Mouse (Mus musculus): ENCODE results near the gene Zfp462. TPM values are rescaled to one million over a fixed set of nuclear protein-coding genes. Genes with fewer than 3 reads are reported as not detected.

The Zfp462 gene
- polyA plus RNA-seq, 1 experiment from 2014 or later = 13.6 TPM

DNA sequence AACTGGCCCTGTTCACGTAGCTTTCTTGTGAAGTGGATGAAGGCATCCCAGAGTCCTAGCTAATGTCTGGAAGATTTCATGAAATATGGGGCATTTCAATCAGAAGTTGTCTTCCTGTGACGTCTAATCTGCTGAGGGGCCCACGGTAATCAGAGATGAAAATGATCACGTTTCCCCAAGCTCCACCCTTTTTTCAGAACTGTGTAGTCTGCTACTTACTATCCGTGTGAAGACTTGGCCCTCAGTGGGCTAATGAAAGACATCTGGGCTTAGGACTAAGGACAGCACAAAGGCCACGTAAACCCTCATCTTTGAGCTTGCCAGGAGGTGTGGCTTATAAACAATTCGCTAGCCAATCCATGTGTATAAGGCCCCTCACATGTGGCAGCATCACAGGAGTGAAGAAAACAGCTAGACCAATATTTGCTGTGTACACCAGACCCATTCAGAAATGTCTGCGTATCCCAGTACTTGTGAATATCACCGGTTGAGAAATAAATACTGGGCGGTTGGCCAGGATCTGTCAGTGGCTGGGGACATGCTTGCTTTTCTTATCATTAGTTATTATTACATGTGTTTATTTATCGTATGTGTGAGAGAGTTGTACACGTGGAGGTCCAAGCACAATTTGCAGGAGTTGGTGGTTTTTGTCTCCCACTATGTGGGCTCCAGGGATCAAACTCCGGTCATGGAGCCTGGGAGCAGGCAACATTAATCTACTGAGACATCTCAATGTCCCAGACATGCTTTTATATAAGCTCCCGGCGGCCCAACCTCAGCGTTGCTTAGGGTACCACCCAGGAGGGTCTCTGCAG lies 133.3 kb downstream of the Zfp462 start:
- Histone ChIP-seq H3K4me3 (no peak overlapping the region), H3K27me3 (ENCODE audit: poor library complexity, severe bottlenecking) (no peaks in the 10 kb centered on the region), H3K36me3 (replicated peaks) (peaks cover 100% of the 10 kb centered on the region), H3K27ac (peak overlapping the region; percentile 79), H3K4me1 (peaks cover 23% of the 10 kb centered on the region), H3K9me3 (no peaks in the 10 kb centered on the region)
- no peak for DNase-seq (ENCODE audit: extremely low spot score, low spot score)
- WGBS = 82% methylated on average over 16 of the region's 16 CpGs

DNA sequence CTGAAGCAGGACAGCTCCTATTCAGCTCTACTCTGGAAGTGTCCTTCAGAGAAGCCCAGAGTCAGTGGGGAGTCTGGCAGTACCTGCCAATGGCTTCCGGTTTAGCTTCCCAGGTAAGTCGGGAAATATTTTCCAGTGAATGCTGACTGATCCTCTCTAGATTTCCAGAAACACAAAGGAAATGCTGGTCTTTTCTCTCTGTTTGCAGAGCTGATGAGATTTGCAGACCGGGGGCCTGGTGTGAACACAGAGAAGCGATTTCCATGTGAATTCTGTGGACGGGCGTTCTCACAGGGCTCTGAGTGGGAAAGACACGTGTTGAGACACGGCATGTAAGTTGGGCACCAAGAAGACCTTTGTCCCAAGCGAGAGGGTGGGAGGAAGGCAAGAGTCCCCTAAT lies 134.2 kb downstream of the Zfp462 start:
- DNase-seq (ENCODE audit: extremely low spot score, low spot score) = no peak
- peaks cover 99% of the 10 kb centered on the region for H3K36me3 ChIP-seq (replicated peaks)
- no peaks in the 10 kb centered on the region for H3K27me3 ChIP-seq (ENCODE audit: poor library complexity, severe bottlenecking)
- H3K9me3 ChIP-seq = no peaks in the 10 kb centered on the region
- H3K4me3 ChIP-seq = no peak overlapping the region
- 91% methylated on average over 9 of the region's 9 CpGs for WGBS
- H3K27ac ChIP-seq = peak overlapping the region; percentile 21; the same call in 1 of the 2 replicates
- peaks cover 23% of the 10 kb centered on the region for H3K4me1 ChIP-seq

DNA sequence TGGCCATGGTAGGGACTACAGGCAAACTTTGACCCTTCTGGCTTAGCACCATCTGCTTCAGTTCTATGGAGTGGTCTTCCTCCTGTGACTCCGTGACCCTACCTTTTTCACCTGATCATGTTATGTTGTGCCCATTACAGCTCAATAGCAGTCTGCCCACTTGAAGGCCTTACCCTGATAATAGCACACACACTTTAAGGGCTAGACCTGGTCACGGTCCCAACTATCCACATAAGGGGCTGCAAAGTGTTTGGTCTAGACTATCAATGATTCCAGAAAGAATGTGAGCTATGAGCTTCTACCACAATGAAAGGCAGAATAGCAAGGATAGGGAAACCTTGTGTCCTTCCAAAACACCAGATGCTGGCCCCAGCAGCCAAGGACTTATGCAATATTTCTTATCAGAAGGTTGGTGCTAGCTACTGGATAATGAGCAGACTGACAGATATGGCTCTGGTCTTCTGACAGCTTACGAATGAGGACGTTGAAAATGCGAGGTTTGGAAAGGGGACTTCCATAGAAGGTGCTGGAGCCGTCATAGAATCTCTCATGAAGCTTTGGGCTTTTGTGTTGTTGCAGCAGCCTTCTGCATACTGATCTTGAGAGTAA lies 139.3 kb downstream of the Zfp462 start:
- Histone ChIP-seq H3K36me3 (replicated peaks) (peaks cover 61% of the 10 kb centered on the region), H3K4me1 (peaks cover 8% of the 10 kb centered on the region), H3K9me3 (no peaks in the 10 kb centered on the region), H3K27me3 (ENCODE audit: poor library complexity, severe bottlenecking) (no peaks in the 10 kb centered on the region), H3K27ac (no peak overlapping the region), H3K4me3 (no peak overlapping the region)
- WGBS = 93% methylated on average over 6 of the region's 6 CpGs
- no peak for DNase-seq (ENCODE audit: extremely low spot score, low spot score)

DNA sequence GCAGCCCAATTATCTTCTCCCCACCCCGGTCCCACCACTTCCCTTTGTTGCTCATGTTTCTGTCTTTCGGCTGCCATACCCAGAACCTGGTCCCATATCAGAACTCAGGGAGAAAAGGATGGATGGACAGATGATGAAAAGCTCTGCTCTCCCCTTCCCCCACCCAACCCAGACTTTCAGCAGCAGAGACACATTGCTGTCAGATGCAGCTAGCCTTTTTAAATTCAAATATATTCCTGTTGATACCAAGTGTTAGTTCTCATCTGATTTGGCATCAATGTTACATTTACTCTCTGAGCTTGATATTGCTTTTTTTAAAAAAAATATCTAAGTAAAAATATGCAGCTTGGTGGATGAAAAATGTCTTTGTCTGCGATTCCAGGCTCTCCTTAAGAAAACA lies 143.3 kb downstream of the Zfp462 start:
- H3K4me3 ChIP-seq = no peak overlapping the region
- H3K4me1 ChIP-seq = peaks cover 14% of the 10 kb centered on the region
- H3K27me3 ChIP-seq (ENCODE audit: poor library complexity, severe bottlenecking) = no peaks in the 10 kb centered on the region
- no peaks in the 10 kb centered on the region for H3K9me3 ChIP-seq
- WGBS = 89% methylated on average over 3 of the region's 3 CpGs
- no peak for DNase-seq (ENCODE audit: extremely low spot score, low spot score)
- no peak overlapping the region for H3K27ac ChIP-seq
- H3K36me3 ChIP-seq (replicated peaks) = peaks cover 21% of the 10 kb centered on the region

DNA sequence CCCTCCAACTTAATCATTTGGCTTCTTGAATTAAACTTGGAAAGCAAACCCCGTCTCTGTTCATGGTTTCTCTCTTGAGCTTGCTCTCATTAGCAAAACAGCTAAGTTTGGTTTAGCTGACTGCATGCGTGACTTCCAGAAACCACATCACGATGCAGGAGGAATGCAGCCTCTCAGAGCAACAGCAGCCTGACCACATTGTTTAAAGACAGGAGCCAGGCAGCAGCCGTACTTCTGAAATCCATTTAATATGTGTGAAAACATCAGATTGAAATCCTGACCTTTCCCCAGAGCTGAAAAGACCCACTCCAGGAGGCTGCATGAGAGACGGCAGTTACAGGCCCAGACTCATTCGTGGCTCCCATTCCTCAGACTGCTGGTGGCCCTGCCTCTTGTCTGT lies 144.1 kb downstream of the Zfp462 start:
- DNase-seq (ENCODE audit: extremely low spot score, low spot score) = no peak
- 62% methylated on average over 6 of the region's 6 CpGs for WGBS
- Histone ChIP-seq H3K9me3 (no peaks in the 10 kb centered on the region), H3K4me1 (peaks cover 14% of the 10 kb centered on the region), H3K27me3 (ENCODE audit: poor library complexity, severe bottlenecking) (no peaks in the 10 kb centered on the region), H3K4me3 (no peak overlapping the region), H3K27ac (peak overlapping the region; percentile 48; the same call in 1 of the 2 replicates), H3K36me3 (replicated peaks) (peaks cover 14% of the 10 kb centered on the region)

DNA sequence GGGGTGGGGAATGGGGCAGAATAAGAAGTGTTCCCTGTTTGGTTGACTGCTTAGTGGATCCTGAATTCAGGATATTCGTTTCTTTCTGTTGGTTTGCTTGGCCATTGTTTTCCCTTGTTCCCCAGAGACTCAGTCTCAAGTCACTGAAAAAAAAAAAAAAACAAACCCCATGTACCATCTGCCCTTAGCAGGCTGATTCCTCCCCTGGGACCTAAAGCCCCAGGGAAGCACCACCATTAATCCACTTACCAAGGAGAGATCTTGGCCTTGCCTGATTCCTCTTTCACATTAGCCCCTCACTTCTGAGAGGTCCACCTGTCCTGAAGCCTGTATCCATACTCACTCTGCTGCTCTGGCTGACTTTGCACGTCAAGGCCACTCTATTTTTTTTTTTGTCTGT lies 152.3 kb downstream of the Zfp462 start:
- no peak for DNase-seq (ENCODE audit: extremely low spot score, low spot score)
- WGBS = 42% methylated on average over 2 of the region's 2 CpGs

DNA sequence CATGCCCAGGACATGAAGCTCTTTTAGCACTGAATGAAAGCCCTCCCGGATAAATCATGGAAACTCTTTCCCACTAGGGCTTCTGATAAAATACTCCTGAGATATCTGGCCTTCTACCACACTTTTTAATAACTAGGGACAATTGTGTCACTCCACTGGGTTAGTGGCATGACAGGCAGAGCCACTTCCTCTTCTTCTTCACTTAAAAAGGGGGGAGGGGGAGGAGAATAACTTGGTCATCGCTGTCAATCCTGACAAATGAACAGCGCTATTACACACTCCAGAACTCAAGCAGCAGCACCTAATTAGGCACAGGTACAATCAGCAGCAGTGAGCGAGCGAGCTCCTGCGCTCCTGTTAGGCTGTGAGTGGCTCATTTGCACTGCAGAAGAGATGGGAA lies 153.5 kb downstream of the Zfp462 start:
- Histone ChIP-seq H3K4me1 (peaks cover 8% of the 10 kb centered on the region; the same call in 1 of the 2 replicates), H3K36me3 (replicated peaks) (no peaks in the 10 kb centered on the region), H3K27ac (no peak overlapping the region), H3K9me3 (no peaks in the 10 kb centered on the region), H3K27me3 (ENCODE audit: poor library complexity, severe bottlenecking) (no peaks in the 10 kb centered on the region), H3K4me3 (no peak overlapping the region)
- WGBS = 59% methylated on average over 6 of the region's 6 CpGs
- no peak for DNase-seq (ENCODE audit: extremely low spot score, low spot score)

More for the DNA sequence above, 152.3 kb downstream of the Zfp462 start:
- Histone ChIP-seq H3K9me3 (no peaks in the 10 kb centered on the region), H3K4me1 (peaks cover 8% of the 10 kb centered on the region; the same call in 1 of the 2 replicates), H3K36me3 (replicated peaks) (no peaks in the 10 kb centered on the region), H3K27me3 (ENCODE audit: poor library complexity, severe bottlenecking) (no peaks in the 10 kb centered on the region), H3K4me3 (no peak overlapping the region), H3K27ac (no peak overlapping the region)

DNA sequence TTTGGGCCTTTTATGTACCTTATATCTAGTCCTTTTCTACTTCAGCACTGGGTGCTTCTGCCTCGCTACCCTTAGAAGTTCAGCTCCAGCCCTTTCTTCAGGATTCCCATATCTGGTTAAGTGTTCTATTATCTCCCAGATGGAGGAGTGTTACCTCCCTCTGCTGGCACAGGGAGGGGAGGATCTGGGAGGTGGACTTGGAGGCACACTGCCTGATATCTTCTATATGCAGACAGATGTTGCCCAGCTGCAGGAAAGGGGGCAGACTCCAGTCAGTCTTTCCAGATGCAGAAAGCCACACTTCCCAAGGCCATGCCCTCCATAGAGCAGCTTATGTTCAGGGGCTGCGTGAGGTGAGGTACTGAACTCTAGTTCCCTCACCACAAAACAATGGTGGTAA lies 156.0 kb downstream of the Zfp462 start:
- Histone ChIP-seq H3K9me3 (no peaks in the 10 kb centered on the region), H3K27me3 (ENCODE audit: poor library complexity, severe bottlenecking) (no peaks in the 10 kb centered on the region), H3K36me3 (replicated peaks) (no peaks in the 10 kb centered on the region), H3K4me1 (peaks cover 8% of the 10 kb centered on the region; the same call in 1 of the 2 replicates), H3K4me3 (no peak overlapping the region), H3K27ac (no peak overlapping the region)
- no peak for DNase-seq (ENCODE audit: extremely low spot score, low spot score)
- WGBS = 73% methylated on average over 2 of the region's 2 CpGs

DNA sequence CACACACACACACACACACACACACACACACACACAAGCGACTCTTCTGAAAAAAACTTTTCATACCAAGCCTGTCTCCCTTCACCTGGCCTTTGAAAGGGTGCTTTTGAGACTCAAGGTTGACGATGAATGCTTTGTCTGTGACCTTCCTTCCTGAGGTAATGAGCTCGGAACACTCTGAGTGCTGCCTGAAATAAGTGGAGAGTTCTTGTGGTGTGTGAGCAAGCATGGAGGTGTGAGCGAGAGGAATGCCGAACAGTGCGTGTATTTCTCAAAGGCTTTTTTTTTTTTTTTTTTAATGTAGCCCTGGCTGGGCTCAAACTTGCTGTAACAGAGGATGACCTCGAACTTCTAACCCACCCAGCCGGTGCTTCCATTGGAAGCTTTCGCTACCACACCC lies 156.8 kb downstream of the Zfp462 start:
- Histone ChIP-seq H3K4me3 (no peak overlapping the region), H3K4me1 (peaks cover 8% of the 10 kb centered on the region; the same call in 1 of the 2 replicates), H3K27ac (no peak overlapping the region), H3K36me3 (replicated peaks) (no peaks in the 10 kb centered on the region), H3K27me3 (ENCODE audit: poor library complexity, severe bottlenecking) (no peaks in the 10 kb centered on the region), H3K9me3 (no peaks in the 10 kb centered on the region)
- no peak for DNase-seq (ENCODE audit: extremely low spot score, low spot score)
- 87% methylated on average over 9 of the region's 9 CpGs for WGBS

DNA sequence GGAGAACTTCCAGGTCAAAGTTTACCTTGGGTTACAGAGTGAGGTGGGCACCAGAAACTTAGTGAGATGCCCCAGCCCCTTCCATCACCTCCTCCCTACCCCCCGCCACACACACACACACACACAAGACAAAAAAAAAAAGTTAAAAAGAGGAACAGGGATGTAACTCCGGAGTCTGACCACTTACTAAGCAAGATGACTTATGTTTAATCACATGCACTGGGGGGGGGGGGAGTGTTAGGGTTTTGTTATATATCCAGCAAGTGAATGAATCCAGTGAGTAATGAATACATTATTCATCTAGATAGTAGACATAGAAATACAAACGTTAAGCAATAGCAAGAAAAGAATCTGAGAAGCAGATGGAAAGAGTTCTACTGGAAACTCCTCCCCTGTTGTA lies 157.5 kb downstream of the Zfp462 start:
- Histone ChIP-seq H3K9me3 (no peaks in the 10 kb centered on the region), H3K27me3 (ENCODE audit: poor library complexity, severe bottlenecking) (no peaks in the 10 kb centered on the region), H3K4me3 (no peak overlapping the region), H3K36me3 (replicated peaks) (no peaks in the 10 kb centered on the region), H3K4me1 (peaks cover 8% of the 10 kb centered on the region; the same call in 1 of the 2 replicates), H3K27ac (no peak overlapping the region)
- no peak for DNase-seq (ENCODE audit: extremely low spot score, low spot score)
- 88% methylated on average over 3 of the region's 3 CpGs for WGBS

DNA sequence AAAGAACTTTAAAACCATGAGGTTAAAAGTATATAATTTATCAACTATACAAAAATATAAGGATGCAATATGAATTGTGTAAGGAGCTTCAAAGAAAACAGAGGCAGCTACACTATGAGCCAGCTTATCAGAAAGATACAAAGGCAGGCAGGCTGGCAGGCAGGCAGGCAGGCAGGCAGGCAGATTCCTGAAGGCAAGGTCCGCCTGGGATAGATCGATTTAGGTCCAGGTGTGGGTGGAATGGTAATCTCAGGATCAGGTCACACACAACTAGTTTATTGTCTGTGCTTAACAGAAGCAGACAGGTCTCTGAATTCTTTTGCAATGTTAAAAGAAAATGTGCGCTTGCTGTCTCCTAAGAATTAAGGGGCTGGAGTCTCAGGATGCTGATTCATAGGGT lies 158.7 kb downstream of the Zfp462 start:
- H3K4me1 ChIP-seq = peaks cover 5% of the 10 kb centered on the region; the same call in 1 of the 2 replicates
- H3K27me3 ChIP-seq (ENCODE audit: poor library complexity, severe bottlenecking) = no peaks in the 10 kb centered on the region
- no peaks in the 10 kb centered on the region for H3K9me3 ChIP-seq
- 86% methylated on average over 3 of the region's 3 CpGs for WGBS
- H3K36me3 ChIP-seq (replicated peaks) = no peaks in the 10 kb centered on the region
- no peak overlapping the region for H3K27ac ChIP-seq
- no peak overlapping the region for H3K4me3 ChIP-seq
- no peak for DNase-seq (ENCODE audit: extremely low spot score, low spot score)

DNA sequence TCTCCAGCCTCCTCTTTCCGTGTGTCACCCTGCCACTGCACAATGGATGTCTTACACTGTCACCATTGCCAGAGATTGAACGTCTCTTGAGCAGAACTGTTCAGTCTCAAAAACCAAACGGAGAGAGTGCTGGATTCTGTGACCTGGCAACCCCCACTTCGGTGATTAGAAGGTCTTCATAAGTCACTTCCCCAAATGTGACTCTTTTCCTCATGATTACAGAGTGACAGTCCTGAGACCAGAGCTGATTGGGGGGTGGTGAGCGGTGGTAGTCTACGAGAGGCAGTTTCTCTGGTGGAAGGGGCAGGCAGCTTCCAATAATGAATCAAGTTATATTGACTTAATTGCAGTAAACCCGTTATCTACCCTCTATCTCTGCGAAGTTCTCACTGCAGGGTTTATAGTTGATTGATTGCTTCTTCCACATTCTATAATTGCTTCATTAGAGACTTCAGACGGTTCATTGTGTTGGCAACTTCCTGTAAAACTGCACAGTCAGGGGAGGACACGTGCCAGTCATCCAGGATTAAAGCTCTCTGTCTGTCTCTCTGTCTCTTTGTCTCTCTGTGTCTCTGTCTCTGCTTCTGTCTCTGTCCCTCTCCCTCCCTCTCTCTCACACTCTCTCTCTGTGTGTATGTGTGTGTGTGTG lies 173.1 kb downstream of the Zfp462 start:
- Histone ChIP-seq H3K36me3 (replicated peaks) (no peaks in the 10 kb centered on the region), H3K27me3 (ENCODE audit: poor library complexity, severe bottlenecking) (no peaks in the 10 kb centered on the region), H3K4me3 (no peak overlapping the region), H3K4me1 (peaks cover 12% of the 10 kb centered on the region), H3K9me3 (no peaks in the 10 kb centered on the region), H3K27ac (no peak overlapping the region)
- 69% methylated on average over 10 of the region's 10 CpGs for WGBS
- DNase-seq (ENCODE audit: extremely low spot score, low spot score) = no peak

DNA sequence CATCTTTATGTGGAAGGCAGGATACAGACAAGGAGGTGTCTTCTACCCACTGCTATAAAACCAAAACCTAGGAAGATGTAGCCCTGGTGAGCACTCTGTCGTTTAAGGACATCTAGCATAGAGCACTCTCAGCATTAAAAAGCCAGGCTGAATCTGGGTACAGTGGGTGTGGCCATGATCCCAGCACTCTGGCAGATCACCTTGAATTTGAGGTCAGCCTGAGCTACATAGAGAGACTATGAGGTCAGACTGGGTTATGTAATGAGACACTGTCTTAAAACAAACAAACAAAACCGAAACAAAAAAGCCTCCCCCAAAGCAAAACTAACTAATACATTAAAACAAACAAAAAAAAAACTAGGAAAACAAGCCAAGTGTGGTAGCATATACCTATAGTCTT lies 176.3 kb downstream of the Zfp462 start:
- Histone ChIP-seq H3K9me3 (no peaks in the 10 kb centered on the region), H3K27me3 (ENCODE audit: poor library complexity, severe bottlenecking) (no peaks in the 10 kb centered on the region)

More for the DNA sequence above, 176.3 kb downstream of the Zfp462 start:
- 81% methylated on average over 2 of the region's 2 CpGs for WGBS
- no peak for DNase-seq (ENCODE audit: extremely low spot score, low spot score)
- Histone ChIP-seq H3K36me3 (replicated peaks) (no peaks in the 10 kb centered on the region), H3K4me3 (no peak overlapping the region), H3K27ac (no peak overlapping the region), H3K4me1 (peaks cover 19% of the 10 kb centered on the region)
